Mouse (Mus musculus) liver, adult 2 months (tissue): ENCODE results near the gene Ipp.

Source experiments
- CTCF ChIP-seq: fragments of 200-500 bp; IDR thresholded peaks from 2 replicates; pipeline ENCODE4 v1.5.1; 2011; ENCODE audit warnings: low read depth, low read length, control low read depth
- POLR2A ChIP-seq: fragments of 200-500 bp; IDR thresholded peaks from 2 replicates; pipeline ENCODE4 v1.6.1; 2011; ENCODE audit warnings: low read length, control low read depth; ENCODE audit not compliant: insufficient read depth; ENCODE audit errors: extremely low read depth

DNA sequence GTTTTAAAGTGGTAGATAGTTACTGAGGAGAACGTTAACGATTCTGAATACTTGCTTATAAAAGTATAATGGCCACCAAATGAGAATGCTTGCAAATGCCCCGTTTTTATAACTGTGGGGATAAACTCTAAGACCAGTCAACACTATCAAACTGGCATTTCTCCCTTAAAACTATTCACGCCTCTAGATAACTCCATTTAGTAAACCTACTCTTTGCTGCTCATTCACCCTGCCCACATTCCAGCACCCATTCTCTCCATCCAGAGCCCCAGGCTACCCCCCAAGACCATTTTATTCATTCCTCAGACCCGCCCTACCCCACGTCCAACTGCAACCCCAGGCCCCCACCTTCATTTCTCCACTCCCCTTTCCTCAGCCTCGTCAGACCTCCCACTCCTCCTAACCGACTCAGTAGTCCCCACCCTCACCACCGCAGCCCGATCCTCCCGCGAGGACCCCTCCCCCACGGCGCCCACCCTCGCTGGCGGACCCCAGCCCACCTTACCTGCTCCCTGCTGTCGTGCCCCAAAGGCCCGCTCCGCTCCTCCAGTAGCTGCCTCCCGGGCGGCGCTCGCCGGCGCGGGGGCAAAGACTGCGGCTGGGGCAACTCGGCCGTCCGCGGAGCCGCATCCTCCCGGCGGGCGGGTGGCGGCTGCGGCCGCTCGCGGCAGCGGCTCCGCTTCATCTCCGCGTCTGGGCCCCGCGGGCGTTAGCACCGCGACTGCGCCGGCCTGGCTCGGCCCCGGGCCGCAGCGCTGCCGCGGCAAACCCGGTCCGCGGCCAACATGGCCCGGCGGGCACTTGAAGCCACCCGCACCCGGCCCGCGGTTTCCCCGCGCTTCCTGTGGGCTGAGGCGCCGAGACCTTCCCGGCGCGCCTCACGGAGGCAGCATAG lies 43.9 kb upstream of the Ipp start:
- TF ChIP-seq CTCF (no peak), POLR2A (no peak)
